Comparison of ENCODE assay signal across 14 mouse cellular contexts in genomic region chr7:126668452-126668851, GRCm38 (mm10). TPM values are rescaled to one million over a fixed set of nuclear protein-coding genes. Genes with fewer than 3 reads are reported as not detected.
DNase-seq lines count a peak whose midpoint lies in the region; ATAC-seq and TF ChIP-seq lines count a peak whose summit lies in the region.
"Had no signal": no experiment of that assay in that cellular context is flagged by ENCODE, and none has a peak within 500 bp of the region (broad histone marks: within the 10 kb centered on the region; RNA-seq: fewer than 3 reads in every experiment).

No protein-coding gene starts in this region.

- H3K4me2 ChIP-seq in forebrain, embryonic 14.5 days (ENCODE audit: low read length): no peak overlapping the region
- no peak overlapping the region for H3K4me2 ChIP-seq in forebrain, embryonic 12.5 days
- no peak overlapping the region for H3K4me2 ChIP-seq in kidney, embryonic 16.5 days (replicated peaks; ENCODE audit: low read depth, low read length)
- no peak overlapping the region for H3K4me2 ChIP-seq in stomach, embryonic 16.5 days (ENCODE audit: low read depth, low read length)
- no peak overlapping the region for H3K4me2 ChIP-seq in stomach, postnatal 0 days (replicated peaks; ENCODE audit: low read depth)
- H3K4me2 ChIP-seq: hindbrain, embryonic 14.5 days; midbrain, embryonic 15.5 days had no signal

- no peaks in the 10 kb centered on the region for H3K4me1 ChIP-seq in forebrain, embryonic 14.5 days (ENCODE audit: control insufficient read depth, insufficient read depth, low read length)
- no peaks in the 10 kb centered on the region for H3K4me1 ChIP-seq in forebrain, embryonic 12.5 days
- no peaks in the 10 kb centered on the region for H3K4me1 ChIP-seq in kidney, embryonic 16.5 days (ENCODE audit: insufficient read depth, low read length)
- no peaks in the 10 kb centered on the region for H3K4me1 ChIP-seq in stomach, embryonic 16.5 days (ENCODE audit: control insufficient read depth, insufficient read depth, low read length)
- H3K4me1 ChIP-seq in stomach, postnatal 0 days (replicated peaks; ENCODE audit: control insufficient read depth, insufficient read depth): no peaks in the 10 kb centered on the region
- H3K4me1 ChIP-seq: midbrain, embryonic 15.5 days had no signal

- no peak overlapping the region for H3K9ac ChIP-seq in forebrain, embryonic 14.5 days (ENCODE audit: low read length)
- H3K9ac ChIP-seq in forebrain, embryonic 12.5 days: no peak overlapping the region
- H3K9ac ChIP-seq in kidney, embryonic 16.5 days (replicated peaks; ENCODE audit: low read length): no peak overlapping the region
- H3K9ac ChIP-seq in stomach, embryonic 16.5 days (ENCODE audit: low read length): no peak overlapping the region
- no peak overlapping the region for H3K9ac ChIP-seq in stomach, postnatal 0 days (ENCODE audit: low read length)
- H3K9ac ChIP-seq: hindbrain, embryonic 14.5 days; liver, embryonic 14.5 days; midbrain, embryonic 15.5 days had no signal

- H3K27me3 ChIP-seq in forebrain, embryonic 14.5 days (replicated peaks; ENCODE audit: control insufficient read depth, insufficient read depth, low read length): no peaks in the 10 kb centered on the region
- H3K27me3 ChIP-seq in forebrain, embryonic 12.5 days: no peaks in the 10 kb centered on the region
- no peaks in the 10 kb centered on the region for H3K27me3 ChIP-seq in kidney, embryonic 16.5 days (ENCODE audit: insufficient read depth, low read length)
- H3K27me3 ChIP-seq in stomach, embryonic 16.5 days (ENCODE audit: control insufficient read depth, insufficient read depth, low read length): no peaks in the 10 kb centered on the region
- H3K27me3 ChIP-seq in stomach, postnatal 0 days (ENCODE audit: control insufficient read depth, insufficient read depth, low read length): no peaks in the 10 kb centered on the region
- H3K27me3 ChIP-seq: midbrain, embryonic 15.5 days had no signal

- no peaks in the 10 kb centered on the region for H3K9me3 ChIP-seq in forebrain, embryonic 14.5 days (replicated peaks; ENCODE audit: control insufficient read depth, low read length)
- H3K9me3 ChIP-seq in forebrain, embryonic 12.5 days: no peaks in the 10 kb centered on the region
- H3K9me3 ChIP-seq in kidney, embryonic 16.5 days (ENCODE audit: low read length): no peaks in the 10 kb centered on the region
- H3K9me3 ChIP-seq in stomach, embryonic 16.5 days (replicated peaks; ENCODE audit: control insufficient read depth, low read length): no peaks in the 10 kb centered on the region
- no peaks in the 10 kb centered on the region for H3K9me3 ChIP-seq in stomach, postnatal 0 days (ENCODE audit: control insufficient read depth, low read length)
- H3K9me3 ChIP-seq: midbrain, embryonic 15.5 days had no signal

- 86% methylated on average over 5 of the region's 5 CpGs for WGBS in forebrain, embryonic 14.5 days
- 89% methylated on average over 5 of the region's 5 CpGs for WGBS in forebrain, embryonic 12.5 days
- 63% methylated on average over 5 of the region's 5 CpGs for WGBS in kidney, embryonic 16.5 days
- 65% methylated on average over 5 of the region's 5 CpGs for WGBS in stomach, embryonic 16.5 days
- 59% methylated on average over 5 of the region's 5 CpGs for WGBS in stomach, postnatal 0 days

- TF ChIP-seq CTCF in stomach, postnatal 0 days (IDR thresholded peaks at IDR 0.05; ENCODE audit: low read depth): no peak

- no peak for TF ChIP-seq EP300 in stomach, postnatal 0 days (optimal IDR thresholded peaks at IDR 0.05)

- ATAC-seq in forebrain, embryonic 14.5 days: no peak
- ATAC-seq in forebrain, embryonic 12.5 days (ENCODE audit: low FRiP score): no peak
- ATAC-seq in kidney, embryonic 16.5 days (ENCODE audit: low FRiP score, low TSS enrichment): 0 out of 2 replicates have a peak, but pooled peaks have one; percentile 23
- no peak for ATAC-seq in stomach, embryonic 16.5 days (ENCODE audit: insufficient read depth, low FRiP score)
- no peak for ATAC-seq in stomach, postnatal 0 days (ENCODE audit: low FRiP score, low TSS enrichment)
- ATAC-seq: midbrain, embryonic 15.5 days had no signal

- H3K27ac ChIP-seq in forebrain, embryonic 14.5 days (ENCODE audit: low read depth, low read length): no peak overlapping the region
- no peak overlapping the region for H3K27ac ChIP-seq in forebrain, embryonic 12.5 days
- peak overlapping the region; percentile 89 for H3K27ac ChIP-seq in kidney, embryonic 16.5 days (ENCODE audit: low read length)
- H3K27ac ChIP-seq in stomach, embryonic 16.5 days (ENCODE audit: low read length): peak overlapping the region; percentile 62
- H3K27ac ChIP-seq in stomach, postnatal 0 days (replicated peaks): no peak overlapping the region
- H3K27ac ChIP-seq: hindbrain, embryonic 14.5 days; liver, embryonic 14.5 days; midbrain, embryonic 15.5 days had no signal

- H3K36me3 ChIP-seq in forebrain, embryonic 14.5 days (ENCODE audit: control insufficient read depth, insufficient read depth, low read length): peaks cover 54% of the 10 kb centered on the region
- H3K36me3 ChIP-seq in forebrain, embryonic 12.5 days (replicated peaks): peaks cover 60% of the 10 kb centered on the region
- peaks cover 32% of the 10 kb centered on the region for H3K36me3 ChIP-seq in kidney, embryonic 16.5 days (ENCODE audit: insufficient read depth, low read length)
- H3K36me3 ChIP-seq in stomach, embryonic 16.5 days (ENCODE audit: control insufficient read depth, insufficient read depth, low read length): no peaks in the 10 kb centered on the region
- H3K36me3 ChIP-seq in stomach, postnatal 0 days (ENCODE audit: control insufficient read depth, insufficient read depth, low read length): peaks cover 8% of the 10 kb centered on the region; the same call in 1 of the 2 replicates

- peak; percentile 17 for DNase-seq in forebrain, embryonic 14.5 days (ENCODE audit: low spot score)
- no peak for DNase-seq in kidney, postnatal 14 days
- DNase-seq in stomach, postnatal 0 days (ENCODE audit: low spot score): no peak
- DNase-seq in frontal cortex, postnatal 14 days (ENCODE audit: low spot score in 2 of 2): no peak
- no peak for DNase-seq in cerebellum, adult 9-10 months
- DNase-seq: B cell, adult 2 months; thymus, adult 2 months had no signal

- H3K4me3 ChIP-seq in forebrain, embryonic 14.5 days (ENCODE audit: low read depth, low read length): no peak overlapping the region
- no peak overlapping the region for H3K4me3 ChIP-seq in forebrain, embryonic 12.5 days (replicated peaks)
- no peak overlapping the region for H3K4me3 ChIP-seq in kidney, embryonic 16.5 days (ENCODE audit: low read length)
- H3K4me3 ChIP-seq in stomach, embryonic 16.5 days (replicated peaks; ENCODE audit: low read length): no peak overlapping the region
- H3K4me3 ChIP-seq in stomach, postnatal 0 days (ENCODE audit: low read depth, low read length): no peak overlapping the region
- H3K4me3 ChIP-seq: erythroblast, embryonic 14.5 days; midbrain, embryonic 15.5 days had no signal

RNA-seq across cellular contexts. Expression of gene Sult1a1, which starts 7.8 kb away (rescaled TPM):
- polyA plus RNA-seq in forebrain, embryonic 14.5 days (2014; fragmentation: Nextera tagmentation; extraction: Ambion mirVana): 3.3 and 5.7 TPM in 2 replicates
- 0.42 and 0.54 TPM in 2 replicates for polyA plus RNA-seq in forebrain, embryonic 12.5 days (2016; fragmentation: Nextera tagmentation; extraction: Ambion mirVana)
- polyA plus RNA-seq in kidney, embryonic 16.5 days (2015; fragmentation: Nextera tagmentation; extraction: Ambion mirVana): 9.1 and 9.4 TPM in 2 replicates
- 11.9 and 13.0 TPM in 2 replicates for polyA plus RNA-seq in stomach, embryonic 16.5 days (2015; fragmentation: Nextera tagmentation; extraction: Ambion mirVana)
- 10.9 and 12.4 TPM in 2 replicates for polyA plus RNA-seq in stomach, postnatal 0 days (2015; fragmentation: Nextera tagmentation; extraction: Ambion mirVana)
- polyA plus RNA-seq: erythroblast, embryonic 14.5 days had no signal

RNA-seq across cellular contexts. Expression of gene Sgf29, which starts 19.3 kb away (rescaled TPM):
- 61.3 and 66.1 TPM in 2 replicates for polyA plus RNA-seq in forebrain, embryonic 14.5 days (2014; fragmentation: Nextera tagmentation; extraction: Ambion mirVana)
- 39.4 and 51.2 TPM in 2 replicates for polyA plus RNA-seq in forebrain, embryonic 12.5 days (2016; fragmentation: Nextera tagmentation; extraction: Ambion mirVana)
- 50.7 and 57.2 TPM in 2 replicates for polyA plus RNA-seq in kidney, embryonic 16.5 days (2015; fragmentation: Nextera tagmentation; extraction: Ambion mirVana)
- 40.4 and 47.6 TPM in 2 replicates for polyA plus RNA-seq in stomach, embryonic 16.5 days (2015; fragmentation: Nextera tagmentation; extraction: Ambion mirVana)
- polyA plus RNA-seq in stomach, postnatal 0 days (2015; fragmentation: Nextera tagmentation; extraction: Ambion mirVana): 28.6 and 28.9 TPM in 2 replicates

RNA-seq across cellular contexts. Expression of gene Bola2, which starts 26.7 kb away (rescaled TPM):
- polyA plus RNA-seq in forebrain, embryonic 14.5 days (2014; fragmentation: Nextera tagmentation; extraction: Ambion mirVana): 147 and 164 TPM in 2 replicates
- polyA plus RNA-seq in forebrain, embryonic 12.5 days (2016; fragmentation: Nextera tagmentation; extraction: Ambion mirVana): 146 and 157 TPM in 2 replicates
- 119 and 122 TPM in 2 replicates for polyA plus RNA-seq in kidney, embryonic 16.5 days (2015; fragmentation: Nextera tagmentation; extraction: Ambion mirVana)
- polyA plus RNA-seq in stomach, embryonic 16.5 days (2015; fragmentation: Nextera tagmentation; extraction: Ambion mirVana): 93.0 and 107 TPM in 2 replicates
- 92.3 and 93.4 TPM in 2 replicates for polyA plus RNA-seq in stomach, postnatal 0 days (2015; fragmentation: Nextera tagmentation; extraction: Ambion mirVana)

RNA-seq across cellular contexts. Expression of gene Slx1b, which starts 27.1 kb away (rescaled TPM):
- polyA plus RNA-seq in forebrain, embryonic 14.5 days (2014; fragmentation: Nextera tagmentation; extraction: Ambion mirVana): 8.8 and 10.1 TPM in 2 replicates
- 14.7 and 14.9 TPM in 2 replicates for polyA plus RNA-seq in forebrain, embryonic 12.5 days (2016; fragmentation: Nextera tagmentation; extraction: Ambion mirVana)
- 9.5 and 12.3 TPM in 2 replicates for polyA plus RNA-seq in kidney, embryonic 16.5 days (2015; fragmentation: Nextera tagmentation; extraction: Ambion mirVana)
- 9.0 and 9.5 TPM in 2 replicates for polyA plus RNA-seq in stomach, embryonic 16.5 days (2015; fragmentation: Nextera tagmentation; extraction: Ambion mirVana)
- 6.1 and 6.2 TPM in 2 replicates for polyA plus RNA-seq in stomach, postnatal 0 days (2015; fragmentation: Nextera tagmentation; extraction: Ambion mirVana)

RNA-seq across cellular contexts. Expression of gene Nupr1, which starts 37.8 kb away (rescaled TPM):
- 7.0 and 8.5 TPM in 2 replicates for polyA plus RNA-seq in forebrain, embryonic 14.5 days (2014; fragmentation: Nextera tagmentation; extraction: Ambion mirVana)
- polyA plus RNA-seq in forebrain, embryonic 12.5 days (2016; fragmentation: Nextera tagmentation; extraction: Ambion mirVana): 3.1 and 3.8 TPM in 2 replicates
- polyA plus RNA-seq in kidney, embryonic 16.5 days (2015; fragmentation: Nextera tagmentation; extraction: Ambion mirVana): 6.8 and 9.5 TPM in 2 replicates
- polyA plus RNA-seq in stomach, embryonic 16.5 days (2015; fragmentation: Nextera tagmentation; extraction: Ambion mirVana): 133 and 141 TPM in 2 replicates
- 140 and 182 TPM in 2 replicates for polyA plus RNA-seq in stomach, postnatal 0 days (2015; fragmentation: Nextera tagmentation; extraction: Ambion mirVana)

Comparison
In these comparisons a context has a peak if more than half of its experiments do, and no peak if none do; other contexts are left out.
1. H3K27ac ChIP-seq: peak in kidney, embryonic 16.5 days (single experiment) and stomach, embryonic 16.5 days (single experiment); none in forebrain, embryonic 14.5 days (single experiment), forebrain, embryonic 12.5 days (single experiment) and stomach, postnatal 0 days (single experiment).